Mouse (Mus musculus): ENCODE results near the gene Cnn2.

The Cnn2 gene

DNA sequence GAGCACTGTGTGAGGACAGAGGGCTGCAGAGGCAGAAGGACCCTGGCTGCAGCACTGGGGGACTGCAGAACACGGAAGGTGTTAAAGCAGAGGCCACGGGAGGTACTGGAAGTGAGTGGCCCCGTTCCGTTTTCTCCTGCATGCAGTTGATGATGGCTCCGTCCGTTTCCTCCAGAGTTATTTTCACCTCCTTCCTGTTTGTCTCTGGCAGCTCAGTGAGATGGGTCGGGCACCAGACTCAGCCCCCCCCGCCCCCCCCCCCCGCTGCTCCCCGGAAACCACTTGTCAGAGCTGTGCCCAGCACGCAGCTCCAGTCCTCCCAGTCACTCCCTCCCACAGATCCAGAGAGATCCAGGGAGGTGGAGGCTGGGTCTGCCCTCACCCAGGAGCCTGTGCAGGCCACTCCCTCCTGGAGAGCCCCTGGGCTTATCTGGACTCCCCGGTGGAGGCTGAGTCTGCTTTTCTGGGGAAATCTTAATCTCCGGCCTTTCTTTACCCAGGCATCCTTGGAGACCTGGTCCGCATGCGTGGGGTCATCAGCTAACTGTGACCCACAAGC lies 30.4 kb downstream of the Cnn2 start:
- DNase-seq (ENCODE audit: low read depth, low spot score), result no peak

DNA sequence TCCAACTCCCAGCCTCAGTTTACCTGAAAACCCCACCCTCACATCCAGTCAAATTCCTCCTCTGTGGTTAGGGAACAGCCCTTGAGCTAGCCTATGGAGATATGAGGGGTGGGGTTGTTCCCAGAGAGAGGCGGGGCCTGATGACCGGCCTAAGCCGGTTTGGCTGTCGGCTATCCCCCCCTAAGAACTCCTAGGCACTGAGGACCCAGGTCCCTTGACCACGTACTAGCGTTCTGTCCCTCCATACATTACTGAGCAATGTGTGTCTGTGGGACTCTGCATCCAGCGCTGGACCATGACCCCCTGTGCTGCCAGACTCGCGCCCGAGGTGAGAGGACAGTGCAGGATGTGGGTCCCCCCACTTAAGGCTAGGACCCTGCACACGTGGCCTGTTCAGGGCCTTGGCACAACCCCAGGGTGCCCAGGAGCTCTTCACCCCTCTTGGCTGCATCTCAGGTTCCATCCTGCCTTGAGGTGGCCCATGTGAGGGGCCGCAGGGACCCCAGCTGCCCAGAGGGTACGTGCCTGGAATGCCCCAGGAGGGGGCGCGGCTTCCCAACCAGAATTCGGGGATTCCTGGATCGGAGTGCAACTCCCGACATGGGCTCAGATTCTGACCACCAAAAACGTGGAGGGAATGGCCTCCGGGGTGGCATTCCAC lies 31.2 kb downstream of the Cnn2 start:
- DNase-seq (ENCODE audit: low read depth, low spot score), result no peak

DNA sequence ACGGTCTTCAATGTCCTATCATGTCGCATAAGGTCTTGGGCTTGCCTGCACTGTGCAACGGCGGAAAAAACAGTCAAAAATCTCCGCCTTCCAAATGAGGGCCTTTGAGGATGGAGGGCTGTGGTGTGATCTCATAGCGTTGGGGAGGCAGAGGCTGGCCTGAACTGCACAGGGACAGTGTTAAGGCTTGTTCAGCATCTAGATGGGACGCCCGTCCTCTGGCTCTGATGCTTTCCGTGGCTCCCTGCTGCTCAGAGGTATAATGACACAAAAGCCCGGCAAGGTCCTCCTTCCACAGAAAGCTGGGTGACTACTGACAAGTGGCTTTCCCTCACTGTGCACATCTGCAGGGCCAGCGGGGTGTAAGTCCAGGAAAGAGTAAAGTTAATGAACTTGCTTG lies 31.8 kb downstream of the Cnn2 start:
- DNase-seq (ENCODE audit: low read depth, low spot score), result no peak

DNA sequence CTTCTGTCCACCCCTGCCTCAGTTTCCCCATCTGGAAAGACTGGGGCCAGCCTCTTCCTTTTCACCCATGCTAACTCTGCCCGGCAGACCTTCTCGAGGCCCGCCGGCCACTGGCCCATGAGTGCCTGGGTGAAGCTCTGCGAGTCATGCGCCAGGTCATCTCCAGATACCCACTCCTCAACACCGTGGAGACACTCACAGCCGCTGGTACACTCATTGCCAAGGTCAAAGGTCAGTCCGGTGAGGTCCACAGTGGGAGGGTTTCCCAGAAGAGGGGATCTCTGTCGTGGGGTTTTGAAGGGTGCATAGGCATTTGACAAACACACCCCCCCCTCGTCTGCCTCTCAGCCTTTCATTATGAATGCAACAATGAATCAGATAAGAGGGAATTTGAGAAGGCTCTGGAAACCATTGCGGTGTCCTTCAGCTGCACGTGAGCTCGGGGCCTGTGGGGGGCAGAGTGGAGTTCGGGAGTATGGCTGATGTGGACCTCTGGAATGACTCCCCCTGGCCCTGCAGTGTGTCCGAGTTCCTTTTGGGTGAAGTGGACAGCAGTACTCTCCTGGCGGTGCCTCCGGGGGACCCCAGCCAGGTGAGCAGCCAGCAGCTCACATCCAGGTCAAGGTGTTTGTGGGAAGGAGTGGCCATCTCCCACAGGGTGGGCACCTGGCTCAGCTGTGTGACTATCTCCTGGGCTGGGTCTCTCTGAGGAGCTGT lies 32.4 kb downstream of the Cnn2 start:
- DNase-seq (ENCODE audit: low read depth, low spot score), result no peak

DNA sequence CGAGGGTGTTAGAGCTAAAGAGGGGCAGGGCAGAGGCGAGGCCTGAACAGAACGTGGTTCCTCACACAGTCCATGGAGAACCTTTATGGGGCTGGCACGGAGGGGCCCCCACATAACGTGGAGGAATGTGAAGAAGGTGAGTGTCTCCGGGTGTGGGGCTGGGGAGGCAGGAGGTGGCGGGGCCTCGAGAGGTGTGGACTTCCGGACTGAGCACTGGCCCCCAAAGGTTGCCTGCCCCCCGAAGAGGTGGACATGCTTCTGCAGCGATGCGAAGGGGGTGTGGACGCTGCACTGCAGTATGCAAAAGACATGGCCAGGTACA lies 32.9 kb downstream of the Cnn2 start:
- no peak for DNase-seq (ENCODE audit: low read depth, low spot score)

DNA sequence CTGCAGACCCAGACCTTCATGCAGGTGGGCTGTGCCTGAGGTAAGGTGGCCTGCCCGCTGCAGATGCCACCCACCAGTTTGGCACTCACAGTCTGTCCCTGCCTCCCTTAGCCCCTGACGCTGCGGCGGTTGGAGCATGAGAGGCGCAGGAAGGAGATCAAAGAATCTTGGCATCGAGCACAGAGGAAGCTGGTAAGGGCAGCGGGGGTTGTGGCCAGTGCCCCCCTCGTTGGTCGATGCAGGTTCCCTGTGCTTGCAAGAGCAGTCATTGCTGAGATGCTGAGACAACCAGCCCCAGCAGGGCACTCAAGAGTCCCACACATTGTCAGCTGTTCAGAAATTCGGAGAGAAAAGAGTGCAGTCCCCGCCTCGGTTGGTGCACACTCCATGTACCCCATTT lies 33.8 kb downstream of the Cnn2 start:
- DNase-seq (ENCODE audit: low read depth, low spot score), result no peak

DNA sequence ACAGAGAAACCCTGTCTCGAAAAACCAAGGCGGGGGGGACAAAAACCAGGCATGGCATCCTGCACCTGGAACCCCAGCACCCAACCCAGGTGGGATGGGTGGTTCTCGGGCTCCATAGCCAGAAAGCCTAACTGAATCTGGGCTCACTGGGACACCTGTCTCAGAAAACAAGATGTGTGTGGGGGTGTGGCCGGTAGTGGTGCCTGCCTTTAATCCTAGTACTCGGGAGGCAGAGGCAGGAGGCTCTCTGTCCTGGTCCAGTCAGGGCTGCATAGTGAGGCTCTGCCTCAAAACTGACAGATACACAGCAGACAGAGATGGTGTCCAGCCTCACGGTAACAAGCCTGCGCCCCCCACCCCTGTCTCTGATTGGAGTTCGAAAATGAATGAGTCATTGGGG lies 34.4 kb downstream of the Cnn2 start:
- no peak for DNase-seq (ENCODE audit: low read depth, low spot score)

DNA sequence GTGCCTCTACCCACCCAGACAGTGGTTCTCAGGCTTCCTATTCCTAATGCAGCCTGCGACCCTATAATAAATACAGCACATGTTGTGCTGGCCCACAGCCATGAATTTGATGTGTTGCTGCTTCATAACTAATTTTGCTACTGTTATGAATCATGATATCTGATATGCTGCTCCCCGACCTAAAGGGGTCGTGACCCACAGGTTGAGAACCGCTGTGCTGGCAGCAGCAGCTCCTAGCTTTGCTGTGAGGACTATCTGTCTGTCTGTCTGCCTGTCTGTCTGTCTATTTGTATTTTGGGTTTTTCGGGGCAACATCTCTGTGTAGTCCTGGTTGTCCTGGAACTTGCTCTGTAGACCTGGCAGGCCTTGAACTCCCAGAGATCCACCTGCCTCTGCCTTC lies 35.4 kb downstream of the Cnn2 start:
- DNase-seq (ENCODE audit: low read depth, low spot score), result no peak

DNA sequence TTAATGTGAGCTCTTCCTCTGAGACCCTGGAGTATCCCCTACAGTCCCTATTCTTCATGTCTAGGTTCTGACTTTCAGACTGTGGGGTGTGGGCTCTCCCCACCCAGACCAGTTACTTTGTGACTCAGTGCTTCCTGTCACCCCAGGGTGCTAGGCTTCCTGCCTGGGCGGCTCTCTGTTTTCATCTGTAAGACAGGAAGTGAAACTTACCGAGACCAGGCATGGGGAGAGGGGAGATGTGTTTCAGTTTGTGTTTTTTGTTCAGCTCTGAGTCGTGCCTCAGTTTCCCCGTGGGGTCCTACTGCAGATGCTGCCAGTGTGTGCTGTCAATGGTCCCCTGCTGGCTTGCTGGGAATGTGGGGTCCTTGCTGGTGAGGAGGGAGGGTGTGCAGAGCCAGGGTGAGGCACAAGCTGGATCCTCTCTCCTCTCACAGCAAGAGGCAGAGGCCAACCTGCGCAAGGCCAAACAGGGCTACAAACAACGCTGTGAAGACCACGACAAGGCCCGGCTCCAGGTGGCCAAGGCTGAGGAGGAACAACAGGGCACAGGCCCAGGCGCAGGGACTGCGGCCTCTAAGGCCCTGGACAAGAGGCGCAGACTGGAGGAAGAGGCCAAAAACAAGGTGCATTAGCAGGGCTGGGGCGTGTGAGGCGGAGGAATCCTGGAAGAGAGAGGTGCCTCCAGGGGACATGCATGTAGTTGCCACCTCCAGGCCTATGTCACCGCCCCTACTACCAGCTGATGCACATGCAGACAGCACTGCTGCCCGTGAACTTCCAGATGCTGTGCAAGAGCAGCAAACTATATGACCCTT lies 36.1 kb downstream of the Cnn2 start:
- DNase-seq (ENCODE audit: low read depth, low spot score), result no peak

DNA sequence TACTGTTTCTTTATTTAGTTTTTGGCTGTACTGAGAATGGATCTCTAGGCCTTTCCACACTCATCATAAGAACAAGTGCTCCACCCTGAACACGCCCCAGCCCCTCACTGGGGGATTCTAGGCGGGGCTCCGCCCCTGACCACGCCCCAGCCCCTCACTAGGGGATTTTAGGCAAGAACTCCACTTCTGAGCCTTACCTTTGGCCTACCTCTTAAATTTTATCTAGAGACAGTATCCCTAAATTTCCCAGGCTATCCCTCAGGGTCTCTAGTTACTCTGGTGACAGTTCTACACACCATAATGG lies 36.6 kb downstream of the Cnn2 start:
- DNase-seq (ENCODE audit: low read depth, low spot score), result no peak

DNA sequence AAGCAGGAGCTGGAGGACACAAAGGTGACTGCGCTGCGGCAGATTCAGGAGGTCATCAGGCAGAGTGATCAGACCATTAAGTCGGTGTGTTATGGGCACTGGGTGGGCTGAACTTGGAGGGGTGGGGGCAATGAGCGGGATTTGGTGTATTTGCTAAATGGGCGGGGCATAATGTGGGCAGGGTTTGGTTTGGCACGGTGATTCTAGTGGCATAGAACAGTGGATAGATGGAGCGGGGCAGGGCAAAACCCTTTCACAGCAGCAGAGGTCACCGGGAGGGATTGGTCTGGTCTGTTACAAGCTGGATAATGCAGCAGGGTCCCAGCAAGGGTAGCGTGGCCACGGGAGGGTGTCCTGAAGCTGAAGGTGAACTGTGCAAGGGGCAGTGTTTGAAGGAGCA lies 37.1 kb downstream of the Cnn2 start:
- DNase-seq (ENCODE audit: low read depth, low spot score), result no peak

DNA sequence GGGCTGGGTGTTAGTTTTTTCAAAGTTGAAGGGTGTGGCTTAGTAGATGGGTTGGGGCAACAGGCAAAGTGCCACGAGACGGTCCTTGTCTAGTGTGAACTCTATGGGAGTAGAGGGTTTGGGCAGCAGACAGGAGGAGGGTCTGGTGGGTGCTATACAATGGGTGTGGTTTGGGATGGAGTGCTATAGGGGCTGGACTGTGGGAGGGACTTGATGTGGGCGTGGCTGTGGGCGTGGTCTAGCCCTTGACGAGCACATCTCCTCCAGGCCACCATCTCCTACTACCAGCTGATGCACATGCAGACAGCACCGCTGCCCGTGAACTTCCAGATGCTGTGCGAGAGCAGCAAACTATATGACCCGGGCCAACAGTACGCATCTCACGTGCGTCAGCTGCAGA lies 37.5 kb downstream of the Cnn2 start:
- peak; percentile 90 for DNase-seq (ENCODE audit: low read depth, low spot score)

DNA sequence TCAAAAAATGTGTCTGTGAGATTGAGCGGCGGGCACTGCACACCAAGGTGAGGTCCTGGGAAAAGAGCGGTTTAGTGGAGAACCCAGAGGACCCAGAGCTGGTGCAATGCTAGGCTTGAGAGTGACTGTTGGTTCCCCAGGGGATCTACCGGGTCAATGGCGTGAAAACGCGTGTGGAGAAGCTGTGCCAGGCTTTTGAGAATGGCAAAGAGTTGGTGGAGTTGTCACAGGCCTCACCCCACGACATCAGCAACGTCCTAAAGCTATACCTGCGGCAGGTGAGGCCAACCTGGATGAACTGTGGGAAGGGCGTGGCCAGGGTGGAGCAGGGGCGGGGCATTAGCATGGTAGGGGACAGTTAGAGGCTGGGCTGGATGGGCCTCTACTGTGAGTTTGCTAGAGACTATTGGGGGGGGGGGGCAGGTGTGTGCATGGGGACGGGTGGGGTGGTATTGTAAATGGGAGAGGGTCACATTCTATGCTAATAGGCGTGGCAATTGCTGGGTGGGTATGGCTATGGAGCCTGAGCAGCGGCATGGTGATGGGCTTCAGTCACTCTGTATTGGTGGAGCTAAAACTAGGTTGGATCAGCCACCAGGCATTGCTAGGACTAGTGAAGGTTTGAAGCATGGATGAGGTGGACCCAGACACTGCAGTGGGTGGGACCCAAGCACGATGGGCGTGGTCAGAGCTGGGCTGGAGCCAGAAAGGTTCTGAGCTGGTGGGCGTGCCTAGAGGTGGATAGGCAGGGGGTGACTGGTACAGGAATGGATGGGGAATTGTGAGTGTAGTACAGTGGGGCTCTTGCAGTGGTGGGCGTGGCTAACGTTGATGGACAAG lies 39.5 kb downstream of the Cnn2 start:
- DNase-seq (ENCODE audit: low read depth, low spot score), result peak; percentile 92

DNA sequence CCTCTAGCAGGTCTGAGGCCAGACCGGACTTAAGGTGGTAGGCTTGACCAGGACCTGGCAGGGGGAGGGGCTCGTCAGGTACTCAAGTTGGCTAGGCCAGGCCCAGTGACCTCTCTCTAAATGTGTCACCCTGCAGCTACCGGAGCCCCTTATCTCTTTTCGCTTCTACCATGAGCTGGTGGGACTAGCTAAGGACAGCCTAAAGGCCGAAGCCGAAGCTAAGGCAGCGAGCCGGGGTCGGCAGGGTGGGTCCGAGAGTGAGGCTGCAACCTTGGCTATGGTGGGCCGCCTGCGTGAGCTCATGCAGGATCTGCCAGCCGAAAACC lies 40.1 kb downstream of the Cnn2 start:
- DNase-seq (ENCODE audit: low read depth, low spot score), result no peak

DNA sequence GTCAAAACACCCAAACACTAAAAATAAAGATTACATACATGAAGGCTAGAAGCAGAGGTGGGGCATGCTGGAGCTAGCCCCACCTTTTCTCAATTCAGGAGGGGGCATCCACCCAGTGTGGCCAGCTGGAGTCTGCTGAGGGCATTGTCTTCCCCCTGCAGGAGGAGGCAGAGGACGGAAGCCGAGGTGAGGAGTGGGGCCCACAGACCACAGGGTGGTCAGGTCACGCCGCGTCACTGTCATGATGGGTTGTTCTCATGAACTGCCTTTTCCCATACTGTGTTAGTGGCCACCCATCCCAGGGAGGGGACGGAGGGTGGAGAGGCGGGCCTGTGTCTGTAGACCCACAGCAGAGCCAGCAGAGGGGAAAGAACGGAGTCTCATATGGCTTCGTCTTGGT lies 41.8 kb downstream of the Cnn2 start:
- no peak for DNase-seq (ENCODE audit: low read depth, low spot score)

DNA sequence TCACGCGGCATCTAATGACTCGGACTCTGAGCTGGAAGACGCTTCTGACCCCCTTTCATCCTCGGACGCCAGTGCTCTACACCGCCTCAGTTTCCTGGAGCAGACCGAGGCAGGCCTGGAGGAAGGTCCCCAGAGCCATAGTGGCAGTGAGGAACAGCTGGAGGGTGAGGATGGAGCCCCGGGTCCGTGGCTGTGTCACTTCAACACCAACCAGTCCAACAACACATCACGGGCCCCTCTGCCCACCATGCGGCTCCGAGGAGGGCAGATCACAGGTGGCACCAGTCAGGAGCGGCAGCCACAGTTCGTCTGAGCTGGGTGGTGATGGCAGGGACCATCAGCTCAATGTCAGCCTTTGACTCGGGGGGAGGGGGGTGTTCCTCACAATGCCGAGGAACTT lies 42.4 kb downstream of the Cnn2 start:
- DNase-seq (ENCODE audit: low read depth, low spot score), result no peak

DNA sequence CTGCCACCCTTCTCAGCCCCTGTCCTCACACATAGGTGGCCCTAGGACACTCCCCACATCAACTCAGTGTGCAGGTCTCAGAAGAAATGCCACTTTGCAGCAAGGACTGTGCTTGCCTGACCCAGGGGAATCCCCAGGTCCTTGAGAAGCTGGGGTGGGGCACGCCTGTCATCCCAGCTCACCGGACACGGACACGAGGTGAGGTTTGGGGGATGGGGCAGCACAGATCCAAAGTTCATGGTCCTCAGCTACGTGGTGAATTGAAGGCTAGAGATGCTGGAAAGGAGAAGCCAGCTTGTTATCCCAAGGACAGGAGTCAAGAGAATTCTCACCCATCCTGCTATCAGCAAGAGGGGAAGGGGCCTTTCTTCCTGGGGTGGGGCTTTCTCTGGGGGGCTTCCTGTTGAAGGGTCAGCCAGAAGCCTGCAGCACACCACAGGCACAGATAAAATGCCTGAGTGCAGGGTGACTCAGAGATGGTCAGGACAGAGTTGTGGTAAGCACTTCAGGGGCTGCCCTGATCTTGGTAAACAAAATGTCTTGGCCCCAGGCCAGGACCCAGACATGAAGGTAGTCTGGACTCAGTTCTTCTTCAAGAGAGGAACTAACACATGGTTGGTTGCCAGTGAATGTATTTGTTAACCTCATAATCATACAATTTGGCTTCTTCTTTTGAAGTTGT lies 44.6 kb downstream of the Cnn2 start:
- no peak for DNase-seq (ENCODE audit: low read depth, low spot score)

DNA sequence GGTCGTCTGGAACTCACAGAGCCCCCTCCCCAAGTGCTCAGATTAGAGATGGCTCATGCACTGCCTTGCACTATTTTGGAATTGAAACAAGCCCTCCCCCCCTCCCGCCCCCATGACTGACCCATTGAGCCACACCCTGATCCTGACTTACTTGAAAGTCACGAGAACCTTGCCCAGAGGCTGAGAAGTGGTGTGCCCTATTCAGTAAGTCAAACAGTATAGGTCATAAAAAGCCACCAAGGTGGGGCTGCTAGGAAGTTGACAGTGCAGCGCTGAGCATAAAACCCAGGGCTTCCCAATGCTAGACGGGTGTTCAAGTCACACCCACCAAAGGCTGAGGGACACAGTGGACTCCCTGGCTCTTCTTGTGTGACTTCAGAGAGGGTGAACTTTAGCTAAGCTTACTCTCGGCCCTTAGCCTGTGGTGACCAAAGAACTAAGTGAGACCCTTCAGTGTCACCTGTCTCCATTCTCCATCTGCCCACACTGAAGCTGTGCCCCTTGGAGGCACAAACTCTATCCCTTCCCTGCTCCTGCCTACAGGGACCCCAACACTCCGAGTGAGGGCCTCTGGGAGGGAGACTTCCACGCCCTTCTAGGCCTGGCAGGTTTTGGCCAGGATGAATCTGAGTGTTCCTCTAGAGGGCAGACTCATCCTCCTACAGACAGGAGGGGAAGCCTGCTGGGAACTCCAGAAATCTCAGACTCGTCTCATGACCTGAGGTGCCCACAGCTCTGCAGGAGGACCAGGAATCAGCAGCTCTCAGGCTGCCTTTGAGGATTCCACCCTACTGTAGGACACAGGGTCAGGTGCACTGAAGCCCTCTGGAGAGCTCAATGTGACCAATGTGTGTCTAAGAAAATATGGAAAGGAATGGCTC lies 45.4 kb downstream of the Cnn2 start:
- DNase-seq (ENCODE audit: low read depth, low spot score), result peak; percentile 80

DNA sequence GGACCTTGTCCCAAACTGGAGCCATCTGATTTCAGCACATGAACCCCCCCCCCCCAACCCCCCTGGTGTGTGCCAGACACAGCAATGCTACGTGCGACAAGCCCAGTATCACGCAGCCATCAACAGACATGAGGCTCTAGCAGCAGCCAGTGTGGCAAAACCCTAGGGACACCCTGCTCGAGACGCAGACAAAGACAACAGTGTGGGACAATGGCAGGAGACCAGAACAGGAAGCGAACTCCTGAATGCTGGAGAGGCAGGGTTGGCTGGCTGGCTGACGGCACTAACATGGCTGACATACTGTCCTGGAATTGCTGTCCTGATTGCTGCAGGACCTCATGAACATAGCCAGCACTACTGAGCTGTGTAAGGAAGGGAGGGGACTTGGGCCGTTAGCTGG lies 46.8 kb downstream of the Cnn2 start:
- no peak for DNase-seq (ENCODE audit: low read depth, low spot score)

DNA sequence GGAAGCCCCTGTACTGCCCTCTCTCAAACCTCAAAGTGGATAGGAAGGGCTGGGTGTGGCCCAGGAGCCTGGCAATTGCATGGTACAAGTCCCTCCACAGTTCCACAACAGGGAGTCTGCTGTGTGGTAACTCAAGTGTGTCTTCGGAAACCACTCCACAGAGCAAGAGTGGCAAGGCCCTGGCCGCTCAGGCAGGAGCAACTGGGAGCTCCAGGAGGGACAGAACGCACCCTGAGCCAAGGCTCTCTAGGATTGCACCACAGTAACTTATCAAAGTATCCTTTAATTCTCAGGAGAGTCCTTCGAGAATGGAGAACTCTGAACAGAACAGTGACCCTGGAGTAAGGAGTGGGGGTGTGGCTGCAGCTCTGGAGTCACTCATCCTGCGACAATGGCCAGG lies 47.3 kb downstream of the Cnn2 start:
- no peak for DNase-seq (ENCODE audit: low read depth, low spot score)

DNA sequence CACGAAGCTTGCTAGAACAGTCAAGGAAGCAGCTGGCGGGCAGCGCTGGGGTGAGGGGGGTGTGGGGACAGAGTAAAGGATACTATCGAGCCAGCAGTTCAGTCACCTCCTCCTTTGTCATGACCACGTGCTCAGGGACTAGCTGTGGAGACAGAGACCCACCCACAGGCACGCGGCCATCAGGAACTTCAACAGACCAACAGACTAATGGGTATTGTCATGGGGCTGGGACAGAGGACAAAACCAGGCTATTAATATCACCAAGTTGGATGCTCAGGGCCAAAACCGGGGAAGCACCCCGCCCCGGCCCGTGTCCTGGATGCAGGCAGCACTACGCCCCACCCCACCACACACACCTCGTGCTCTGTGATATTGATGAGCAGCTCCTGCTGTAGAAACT lies 48.4 kb downstream of the Cnn2 start:
- DNase-seq (ENCODE audit: low read depth, low spot score), result no peak

All from ZHBTc4 (cell line).